Mouse (Mus musculus) intestine, embryonic 14.5 days (tissue): ENCODE data around the gene Cdh16. TPM values are rescaled to one million over a fixed set of nuclear protein-coding genes. Genes with fewer than 3 reads are reported as not detected.
"Not testable (repeated sequence)": the region's sequence is repeated elsewhere in the genome, so short reads cannot be mapped to it uniquely, and the experiment has no call there.

Experiments
- ATAC-seq: fragments of 200-750 bp; cut with Nextera tagmentation; replicated peaks from 2 replicates; pipeline ENCODE4 v1.8.0; 2017; ENCODE audit warnings: low read depth, moderate number of reproducible peaks, moderate TSS enrichment, moderate library complexity; ENCODE audit not compliant: low FRiP score, low TSS enrichment
- DNase-seq: peaks from one replicate; pipeline ENCODE4 v3.0.0-alpha.2; 2018; ENCODE audit warnings: low spot score
- H3K27ac ChIP-seq: fragments of 300-500 bp; sonication (generic); 2 replicates; pipeline ENCODE4 v1.5.1; 2014; ENCODE audit warnings: low read depth, mild to moderate bottlenecking, control low read depth
- H3K27me3 ChIP-seq: fragments of 300-500 bp; sonication (generic); replicated peaks from 2 replicates; pipeline ENCODE4 v1.6.1; 2014; ENCODE audit warnings: low read length, control low read depth; ENCODE audit not compliant: control insufficient read depth, insufficient read depth
- H3K36me3 ChIP-seq: fragments of 300-500 bp; sonication (generic); 2 replicates; pipeline ENCODE4 v1.6.1; 2014; ENCODE audit warnings: low read length, control low read depth; ENCODE audit not compliant: control insufficient read depth, insufficient read depth
- H3K4me1 ChIP-seq: fragments of 300-500 bp; sonication (generic); replicated peaks from 2 replicates; pipeline ENCODE4 v1.6.1; 2014; ENCODE audit warnings: low read length, control low read depth, mixed read lengths; ENCODE audit not compliant: control insufficient read depth, insufficient read depth
- H3K4me2 ChIP-seq: fragments of 300-500 bp; sonication (generic); 2 replicates; pipeline ENCODE4 v1.6.1; 2014; ENCODE audit warnings: low read length
- H3K4me3 ChIP-seq: fragments of 300-500 bp; sonication (generic); 2 replicates; pipeline ENCODE4 v1.5.1; 2014; ENCODE audit warnings: low read depth, low read length, control low read depth, mixed read lengths
- H3K9ac ChIP-seq: fragments of 300-500 bp; sonication (generic); 2 replicates; pipeline ENCODE4 v1.6.1; 2014; ENCODE audit warnings: mild to moderate bottlenecking, low read length
- H3K9me3 ChIP-seq: fragments of 300-500 bp; sonication (generic); 2 replicates; pipeline ENCODE4 v1.6.1; 2016; ENCODE audit warnings: low read length, control low read depth; ENCODE audit not compliant: control insufficient read depth
- WGBS: fragments of 180-500 bp; shearing (Covaris S2); extraction: QIAGEN DNeasy Blood & Tissue Kit; methylation state at CpG from one replicate; pipeline ENCODE4 v1.1.7; 2014; 5-methylcytosine and 5-hydroxymethylcytosine counted together
- polyA plus RNA-seq: library from polyadenylated mRNA; unstranded; fragments of >200 nt; fragmentation: Nextera tagmentation; extraction: Ambion mirVana; gene quantifications from 2 replicates; pipeline ENCODE4 v1.2.1, GENCODE M21; 2014

Gene Cdh16
- 0.15 and 0.42 TPM in 2 replicates for polyA plus RNA-seq

DNA sequence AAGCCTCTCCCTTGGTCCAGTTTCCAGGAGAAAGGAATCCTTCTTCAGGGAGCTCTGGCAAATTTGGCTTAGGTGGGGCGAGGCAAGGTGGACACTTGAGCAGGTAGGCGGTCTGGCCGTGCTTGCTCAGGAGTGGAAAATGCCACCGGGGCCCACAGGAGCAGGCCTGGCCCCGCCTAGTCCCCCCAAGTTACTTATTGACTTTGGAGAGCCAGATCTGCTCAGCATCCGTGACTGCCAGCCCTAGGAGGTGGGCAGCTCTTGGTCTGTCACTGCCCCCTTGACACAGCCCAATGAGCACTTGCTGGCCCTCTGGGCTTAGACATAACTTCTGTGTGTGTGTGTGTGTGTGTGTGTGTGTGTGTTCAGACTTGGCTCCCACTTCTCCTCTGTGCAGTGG, at the start of gene Cdh16:
TSS of gene Cdh16 (minus strand) at position 236 of the 400 bp plus-strand sequence.
- H3K27ac ChIP-seq: no peak within 1 kb of the TSS

DNA sequence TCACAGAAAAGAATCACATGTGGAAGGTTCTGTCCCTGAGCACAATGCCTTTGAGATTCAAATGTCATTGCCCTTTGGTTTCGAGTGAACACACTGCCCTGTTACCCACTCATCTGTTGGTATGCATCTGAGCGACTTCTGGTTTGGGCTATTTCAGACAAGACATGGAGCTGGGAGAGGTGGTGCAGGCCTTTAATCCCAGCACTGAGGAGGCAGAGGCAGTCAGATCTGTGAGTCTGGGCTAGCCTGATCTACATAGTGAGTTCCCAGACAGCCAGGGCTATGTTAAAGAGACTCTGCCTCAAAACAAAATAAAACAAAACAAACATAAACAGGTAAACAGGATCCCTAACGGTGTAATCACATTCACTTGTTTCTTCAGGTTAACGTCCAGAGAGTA, 31.4 kb upstream of the Cdh16 start:
- no peaks in the 10 kb centered on the region for H3K27me3 ChIP-seq
- no peak overlapping the region for H3K9ac ChIP-seq
- H3K4me2 ChIP-seq: no peak overlapping the region
- DNase-seq: peak; percentile 32
- no peaks in the 10 kb centered on the region for H3K4me1 ChIP-seq
- H3K9me3 ChIP-seq: no peaks in the 10 kb centered on the region
- H3K36me3 ChIP-seq: no peaks in the 10 kb centered on the region
- H3K27ac ChIP-seq: no peak overlapping the region
- no peak for ATAC-seq
- 76% methylated on average over 4 of the region's 4 CpGs for WGBS
- no peak overlapping the region for H3K4me3 ChIP-seq

More for the DNA sequence above, at the start of gene Cdh16:
- Histone ChIP-seq H3K9ac (no peak within 1 kb of the TSS), H3K4me2 (no peak within 1 kb of the TSS), H3K27me3 (no peaks in the 10 kb centered on the region), H3K4me3 (no peak within 1 kb of the TSS), H3K36me3 (no peaks in the 10 kb centered on the region), H3K9me3 (no peaks in the 10 kb centered on the region), H3K4me1 (no peaks in the 10 kb centered on the region)
- no peak for DNase-seq
- WGBS: 65% methylated on average over 6 of the region's 6 CpGs
- ATAC-seq: no peak

DNA sequence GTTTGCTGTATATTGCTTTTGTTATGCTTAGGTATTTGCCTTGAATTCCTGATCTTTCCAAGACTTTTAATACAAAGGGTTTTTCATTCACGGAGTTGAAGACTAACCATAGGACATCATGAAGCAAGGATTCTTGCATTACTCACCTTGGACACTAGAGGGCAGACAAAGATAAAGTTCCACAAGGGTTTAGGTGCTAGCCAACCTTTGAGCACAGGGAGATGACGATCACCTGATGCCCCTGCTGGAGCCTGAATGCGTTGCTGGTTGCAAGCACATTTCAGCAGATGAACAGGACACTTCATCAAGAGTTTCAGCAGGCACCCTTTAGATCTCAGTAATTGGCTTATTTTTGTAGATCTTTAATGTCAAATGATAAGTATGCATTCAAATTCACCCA, 30.8 kb upstream of the Cdh16 start:
- H3K4me3 ChIP-seq: no peak overlapping the region
- no peaks in the 10 kb centered on the region for H3K4me1 ChIP-seq
- DNase-seq (peak; percentile 67), ATAC-seq (peak; percentile 58)
- H3K9ac ChIP-seq: no peak overlapping the region
- no peaks in the 10 kb centered on the region for H3K36me3 ChIP-seq
- no peak overlapping the region for H3K27ac ChIP-seq
- H3K9me3 ChIP-seq: no peaks in the 10 kb centered on the region
- no peak overlapping the region for H3K4me2 ChIP-seq
- 8% methylated on average over 3 of the region's 3 CpGs for WGBS
- no peaks in the 10 kb centered on the region for H3K27me3 ChIP-seq

- H3K36me3 ChIP-seq, H3K9ac ChIP-seq, ATAC-seq, H3K4me3 ChIP-seq, H3K27me3 ChIP-seq, H3K9me3 ChIP-seq, H3K4me2 ChIP-seq, H3K27ac ChIP-seq: not testable (repeated sequence)
- peaks cover 15% of the 10 kb centered on the region for H3K4me1 ChIP-seq
- WGBS: 66% methylated on average over 3 of the region's 3 CpGs
- peak; percentile 13 for DNase-seq
Observed at GRCm38 (mm10) chr8:104644187-104644586, 20.0 kb upstream of the Cdh16 start.

DNA sequence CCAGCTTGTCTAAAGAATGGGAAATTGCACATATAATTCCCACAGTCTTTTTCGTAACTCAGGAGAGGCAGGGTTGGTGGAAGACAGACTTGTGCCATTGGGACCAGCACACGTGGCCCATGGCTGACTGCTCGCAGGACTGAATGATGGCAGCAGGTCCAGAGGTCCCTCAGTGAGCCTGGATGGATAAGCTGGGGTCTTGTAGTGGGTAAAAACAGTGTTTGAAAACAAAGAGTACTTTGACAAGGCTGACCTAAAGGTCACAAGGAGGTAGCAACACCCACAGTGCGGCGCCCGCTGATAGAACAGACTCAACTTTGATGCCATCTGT, 18.1 kb upstream of the Cdh16 start:
- ATAC-seq: no peak
- no peaks in the 10 kb centered on the region for H3K9me3 ChIP-seq
- H3K4me2 ChIP-seq: peak overlapping the region; percentile 80
- peaks cover 15% of the 10 kb centered on the region for H3K4me1 ChIP-seq
- 73% methylated on average over 6 of the region's 6 CpGs for WGBS
- peak overlapping the region; percentile 43 for H3K27ac ChIP-seq
- no peaks in the 10 kb centered on the region for H3K27me3 ChIP-seq
- DNase-seq: no peak
- peaks cover 27% of the 10 kb centered on the region for H3K36me3 ChIP-seq
- peak overlapping the region; percentile 88 for H3K4me3 ChIP-seq
- H3K9ac ChIP-seq: peak overlapping the region; percentile 75

GRCm38 (mm10) chr8:104641426-104642323, 17.5 kb upstream of the Cdh16 start, which contains the start of gene Ciao2b:
Ciao2b (minus strand) TSS chr8:104641965.
- H3K4me2 ChIP-seq: peak within 1 kb of the TSS; percentile 80
- ATAC-seq (peak; percentile 93), DNase-seq (peak; percentile 96)
- H3K4me3 ChIP-seq: peak within 1 kb of the TSS; percentile 88
- no peaks in the 10 kb centered on the region for H3K27me3 ChIP-seq
- H3K9ac ChIP-seq: peak within 1 kb of the TSS; percentile 75
- H3K27ac ChIP-seq: peak within 1 kb of the TSS; percentile 43
- H3K9me3 ChIP-seq: no peaks in the 10 kb centered on the region
- H3K4me1 ChIP-seq: peaks cover 15% of the 10 kb centered on the region
- WGBS: under 1% methylated on average over 66 of the region's 66 CpGs
- peaks cover 27% of the 10 kb centered on the region for H3K36me3 ChIP-seq

DNA sequence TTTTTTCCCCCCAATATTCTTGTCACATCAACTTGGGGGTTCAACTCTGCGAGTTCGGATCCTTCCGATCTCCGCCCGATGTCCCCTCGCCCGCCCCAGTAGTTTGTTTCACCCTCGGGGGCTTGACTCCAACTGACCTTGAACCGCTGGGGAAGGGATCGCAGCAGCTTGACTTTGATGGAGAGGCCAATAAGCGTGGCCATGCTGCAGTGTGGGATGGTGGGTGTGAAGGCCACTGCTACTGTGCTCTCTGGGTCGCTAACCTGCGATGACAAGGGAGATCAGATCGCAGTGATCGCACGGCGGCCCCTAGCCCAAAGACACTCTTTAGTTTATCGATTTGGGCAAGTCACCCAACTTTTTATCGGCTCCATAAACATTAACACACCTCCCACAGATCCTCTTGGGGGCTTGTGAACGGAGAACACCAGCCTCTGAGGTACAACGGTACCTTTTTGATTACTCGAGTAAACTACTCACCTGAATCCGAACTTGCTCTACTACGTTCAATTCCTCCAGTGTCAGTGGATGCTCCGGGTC, 16.7 kb upstream of the Cdh16 start:
- H3K27ac ChIP-seq: 0 out of 2 replicates have a peak overlapping the region, but pooled peaks have one; percentile 43
- DNase-seq (no peak), ATAC-seq (no peak)

DNA sequence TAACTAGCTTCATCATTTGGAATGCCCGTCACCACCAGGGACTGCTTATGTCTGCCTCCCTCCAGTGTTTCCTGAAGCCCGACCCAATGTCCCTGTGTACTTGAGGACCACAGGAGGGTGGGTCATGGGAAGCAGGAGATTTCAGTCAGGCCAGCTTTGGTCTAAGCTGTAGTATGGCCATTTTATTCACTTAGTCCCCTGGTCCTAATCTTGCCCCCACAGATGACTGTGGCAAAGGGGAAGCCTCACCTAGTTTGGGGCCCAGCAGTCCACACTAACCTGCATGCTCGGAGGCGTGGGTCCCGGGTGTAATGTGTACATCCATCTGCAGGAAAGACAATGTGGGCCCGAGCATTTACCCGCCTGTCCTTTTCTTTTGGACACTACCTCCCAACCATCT, 16.0 kb upstream of the Cdh16 start:
- no peak for DNase-seq
- Histone ChIP-seq H3K36me3 (peaks cover 30% of the 10 kb centered on the region), H3K27ac (no peak overlapping the region), H3K27me3 (no peaks in the 10 kb centered on the region), H3K9ac (peak overlapping the region; percentile 75; the same call in 1 of the 2 replicates), H3K9me3 (no peaks in the 10 kb centered on the region), H3K4me2 (peak overlapping the region; percentile 80), H3K4me3 (peak overlapping the region; percentile 88; the same call in 1 of the 2 replicates), H3K4me1 (peaks cover 15% of the 10 kb centered on the region)
- WGBS: 75% methylated on average over 7 of the region's 7 CpGs
- no peak for ATAC-seq

More for the DNA sequence above, 16.7 kb upstream of the Cdh16 start:
- WGBS: 8% methylated on average over 25 of the region's 25 CpGs
- no peaks in the 10 kb centered on the region for H3K9me3 ChIP-seq
- H3K4me2 ChIP-seq: peak overlapping the region; percentile 80
- H3K4me1 ChIP-seq: peaks cover 15% of the 10 kb centered on the region
- H3K4me3 ChIP-seq: peak overlapping the region; percentile 88
- no peaks in the 10 kb centered on the region for H3K27me3 ChIP-seq
- H3K36me3 ChIP-seq: peaks cover 27% of the 10 kb centered on the region
- peak overlapping the region; percentile 75 for H3K9ac ChIP-seq
